Mouse (Mus musculus) C2C12 (cell line): Measurements from ENCODE around the gene Utp14a. TPM values are rescaled to one million over a fixed set of nuclear protein-coding genes. Genes with fewer than 3 reads are reported as not detected.

Source experiments
- H3K27me3 ChIP-seq: one replicate; pipeline ENCODE4 v1.6.1; 2011; ENCODE audit not compliant: control insufficient read depth, insufficient read depth, insufficient read length
- H3K36me3 ChIP-seq: one replicate; pipeline ENCODE4 v1.6.1; 2011; ENCODE audit not compliant: control insufficient read depth, insufficient read depth
- H3K4me3 ChIP-seq: one replicate; pipeline ENCODE4 v1.5.1; 2011; ENCODE audit warnings: mild to moderate bottlenecking, control low read depth; ENCODE audit not compliant: poor library complexity, insufficient read depth, severe bottlenecking
- H3K79me2 ChIP-seq: one replicate; pipeline ENCODE4 v1.6.1; 2011; ENCODE audit not compliant: control insufficient read depth, insufficient read depth
- H3K79me3 ChIP-seq: one replicate; pipeline ENCODE4 v1.6.1; 2011; ENCODE audit warnings: low read depth, control low read depth
- H3ac ChIP-seq: one replicate; pipeline ENCODE3; 2011; ENCODE audit warnings: low read depth; ENCODE audit not compliant: control insufficient read depth, insufficient read length
- CEBPB ChIP-seq: IDR thresholded peaks from one replicate; pipeline ENCODE4 v1.6.1; 2011; ENCODE audit warnings: low read depth, mild to moderate bottlenecking, control low read depth, moderate library complexity
- CTCF ChIP-seq: IDR thresholded peaks from one replicate; pipeline ENCODE4 v1.5.1; 2011; ENCODE audit not compliant: control insufficient read depth, insufficient read depth, insufficient read length
- FOSL1 ChIP-seq: IDR thresholded peaks from one replicate; pipeline ENCODE4 v1.8.0; 2011; ENCODE audit warnings: mild to moderate bottlenecking, low read length; ENCODE audit not compliant: poor library complexity, insufficient read depth, severe bottlenecking
- MAX ChIP-seq: IDR thresholded peaks from one replicate; pipeline ENCODE4 v1.6.1; 2011; ENCODE audit warnings: mild to moderate bottlenecking, control low read depth
- MYOD1 ChIP-seq: IDR thresholded peaks from one replicate; pipeline ENCODE4 v1.6.1; 2011; ENCODE audit warnings: low read depth; ENCODE audit not compliant: control insufficient read depth, insufficient read length
- MYOG ChIP-seq: IDR thresholded peaks from one replicate; pipeline ENCODE4 v1.6.1; 2011; ENCODE audit not compliant: control insufficient read depth, insufficient read length; ENCODE audit errors: extremely low read depth
- USF1 ChIP-seq: IDR thresholded peaks from one replicate; pipeline ENCODE4 v1.6.1; 2011; ENCODE audit warnings: low read depth, mild to moderate bottlenecking, control low read depth, moderate library complexity
- polyA plus RNA-seq: library from polyadenylated mRNA; unstranded; fragments of >200 nt; fragmentation: generic; extraction: Trizol; gene quantifications from one replicate; pipeline ENCODE4 v1.2.1, GENCODE M21; 2012; ENCODE audit warnings: missing spikeins

Utp14a gene
- polyA plus RNA-seq, 1 experiment, result 15.2 TPM

GRCm38 (mm10) chrX:48226225-48226624 is 30.4 kb upstream of the Utp14a start:
- Histone ChIP-seq H3K79me2 (no peaks in the 10 kb centered on the region), H3K4me3 (no peak overlapping the region), H3K27me3 (no peaks in the 10 kb centered on the region), H3ac (no peak overlapping the region), H3K79me3 (no peaks in the 10 kb centered on the region), H3K36me3 (no peaks in the 10 kb centered on the region)
- TF ChIP-seq CTCF, result no peak
- TF ChIP-seq MYOG, result no peak
- no peak for TF ChIP-seq FOSL1

- TF ChIP-seq USF1 (no peak), FOSL1 (no peak), MYOD1 (no peak), MYOG (no peak), MAX (no peak), CTCF (no peak), CEBPB (no peak)
- Histone ChIP-seq H3K4me3 (no peak overlapping the region), H3K79me2 (no peaks in the 10 kb centered on the region), H3K27me3 (no peaks in the 10 kb centered on the region), H3ac (no peak overlapping the region), H3K36me3 (no peaks in the 10 kb centered on the region), H3K79me3 (no peaks in the 10 kb centered on the region)
These were observed 22.2 kb upstream of the Utp14a start for GRCm38 (mm10) chrX:48234417-48234816.

- no peak for TF ChIP-seq CEBPB
- Histone ChIP-seq H3K36me3 (peaks cover 14% of the 10 kb centered on the region), H3K27me3 (no peaks in the 10 kb centered on the region), H3K79me2 (peaks cover 24% of the 10 kb centered on the region), H3K79me3 (peaks cover 8% of the 10 kb centered on the region), H3K4me3 (peak overlapping the region; percentile 38), H3ac (peak overlapping the region; percentile 66)
These were observed 733 bp upstream of the Utp14a start for GRCm38 (mm10) chrX:48255830-48256428.

DNA sequence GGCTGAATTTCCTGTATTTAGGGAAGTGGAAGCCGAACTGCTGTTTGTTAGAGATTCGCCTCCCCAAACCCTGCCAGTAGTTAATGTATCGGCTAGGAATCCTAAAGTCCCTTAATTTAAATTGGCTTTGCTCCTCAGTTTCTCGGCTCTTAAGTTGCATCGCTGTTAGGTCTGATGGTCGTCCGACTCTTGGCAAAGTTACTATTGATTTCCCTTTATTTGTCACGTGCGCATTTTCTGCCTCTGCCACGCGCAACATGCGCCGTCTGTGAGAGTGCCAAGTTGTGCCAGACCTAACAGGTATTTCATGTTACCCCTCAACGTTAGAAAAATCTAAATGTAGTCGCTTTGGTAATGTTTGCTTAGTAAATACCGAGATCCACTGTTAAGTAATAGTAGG is 349 bp downstream of the Utp14a start:
- H3K27me3 ChIP-seq, result no peaks in the 10 kb centered on the region
- peaks cover 8% of the 10 kb centered on the region for H3K79me3 ChIP-seq
- peaks cover 15% of the 10 kb centered on the region for H3K36me3 ChIP-seq
- peak overlapping the region; percentile 66 for H3K4me3 ChIP-seq
- peak overlapping the region; percentile 67 for H3ac ChIP-seq
- H3K79me2 ChIP-seq, result peaks cover 24% of the 10 kb centered on the region
- TF ChIP-seq MAX (no peak), USF1 (peak; percentile 44)

GRCm38 (mm10) chrX:48271671-48272070 is 15.0 kb downstream of the Utp14a start:
- Histone ChIP-seq H3K79me3 (no peaks in the 10 kb centered on the region), H3K36me3 (peaks cover 41% of the 10 kb centered on the region), H3K4me3 (no peak overlapping the region), H3ac (no peak overlapping the region), H3K79me2 (no peaks in the 10 kb centered on the region), H3K27me3 (no peaks in the 10 kb centered on the region)
- TF ChIP-seq MYOD1 (no peak), USF1 (no peak), CEBPB (no peak), MYOG (no peak), CTCF (no peak), FOSL1 (no peak), MAX (no peak)

- H3K79me2 ChIP-seq, result no peaks in the 10 kb centered on the region
- peaks cover 39% of the 10 kb centered on the region for H3K36me3 ChIP-seq
- TF ChIP-seq CEBPB, result no peak
- TF ChIP-seq CTCF, result no peak
- no peak for TF ChIP-seq MYOD1
- no peak for TF ChIP-seq FOSL1
- no peak for TF ChIP-seq USF1
- TF ChIP-seq MAX, result no peak
- no peak for TF ChIP-seq MYOG
- no peaks in the 10 kb centered on the region for H3K27me3 ChIP-seq
- H3K79me3 ChIP-seq, result no peaks in the 10 kb centered on the region
- no peak overlapping the region for H3K4me3 ChIP-seq
- no peak overlapping the region for H3ac ChIP-seq
These were observed 18.0 kb downstream of the Utp14a start for GRCm38 (mm10) chrX:48274634-48275033.

- H3K27me3 ChIP-seq, result no peaks in the 10 kb centered on the region
- H3K4me3 ChIP-seq, result no peak overlapping the region
- no peak for TF ChIP-seq MAX
- no peak for TF ChIP-seq USF1
- H3K36me3 ChIP-seq, result peaks cover 33% of the 10 kb centered on the region
- H3K79me3 ChIP-seq, result no peaks in the 10 kb centered on the region
- H3ac ChIP-seq, result no peak overlapping the region
- H3K79me2 ChIP-seq, result no peaks in the 10 kb centered on the region
These were observed 21.4 kb downstream of the Utp14a start for GRCm38 (mm10) chrX:48278103-48278502.
